Mouse (Mus musculus): ENCODE measurements at regions not wholly inside any gene's neighbourhood (a gene's known extent, or its start where the extent isn't known, plus 50 kb on each side); places are given as distances from the start of the nearest gene placed in this dataset.

DNA sequence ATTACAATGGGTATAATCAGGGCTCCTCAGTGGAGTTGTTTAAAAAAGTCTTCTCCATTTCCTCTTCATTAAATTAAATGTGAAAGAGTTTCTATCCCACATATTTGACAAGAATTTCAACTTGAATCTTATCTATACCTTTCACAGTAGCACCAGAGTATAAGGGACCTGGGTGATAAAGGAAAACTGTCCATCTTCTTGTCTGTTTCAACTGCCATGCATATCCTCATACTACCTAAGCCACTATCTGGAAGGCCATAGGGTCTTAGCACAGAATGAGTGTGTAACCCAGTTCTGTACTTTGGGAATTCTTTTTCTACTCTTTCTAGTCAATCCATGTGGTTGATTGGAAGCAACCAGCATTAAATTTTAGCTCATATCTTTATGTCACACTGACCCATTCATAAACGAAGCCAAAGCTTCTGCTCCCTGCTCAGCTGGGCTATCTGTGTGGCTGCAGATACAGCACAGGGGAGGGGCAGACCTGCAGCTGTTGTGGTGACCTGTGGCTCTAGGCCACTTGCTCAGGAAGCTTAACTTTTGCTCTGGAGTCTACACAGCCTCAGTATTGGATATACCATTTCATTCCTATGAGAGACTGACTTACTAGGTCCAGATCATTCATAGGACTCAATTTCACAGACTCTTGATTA, 75.8 kb upstream of the Pgr start:
- TF ChIP-seq CTCF (IDR thresholded peaks at IDR 0.05; ENCODE audit: insufficient read depth, low read length): no peak
- no peak for TF ChIP-seq POLR2A (IDR thresholded peaks at IDR 0.05; ENCODE audit: borderline replicate concordance, extremely low read depth, low read depth, low read length)
